Mouse (Mus musculus): Measurements from ENCODE around the gene Pla2g15. TPM values are rescaled to one million over a fixed set of nuclear protein-coding genes. Genes with fewer than 3 reads are reported as not detected.

Pla2g15 gene
- total RNA-seq, 2 experiments from 2014 or later, result 8.6 to 8.9 TPM

Other genes with a start within 250 kb of the Pla2g15 start
- gene Pskh1, start 250.0 kb upstream of the Pla2g15 start, total RNA-seq (2021), result 10 to 100 TPM; 24.7 to 25.0 TPM
- under 1 TPM in 1 of 2 experiments, not detected in 1; 0.44 TPM for gene Ctrl, start 216.5 kb upstream of the Pla2g15 start, total RNA-seq (2021)
- gene Psmb10, start 212.0 kb upstream of the Pla2g15 start, total RNA-seq (2021), result 10 to 100 TPM; 26.8 to 29.8 TPM
- gene Lcat, start 207.0 kb upstream of the Pla2g15 start, total RNA-seq (2021), result 1 to 10 TPM; 1.5 to 1.7 TPM
- gene Slc12a4, start 184.3 kb upstream of the Pla2g15 start, total RNA-seq (2021), result 10 to 100 TPM; 30.7 to 40.6 TPM
- not detected for gene Dpep3, start 171.0 kb upstream of the Pla2g15 start, total RNA-seq (2021)
- 10 to 100 TPM; 12.4 to 13.2 TPM for gene Dus2, start 159.1 kb upstream of the Pla2g15 start, total RNA-seq (2021)
- not detected for gene Dpep2nb, start 144.4 kb upstream of the Pla2g15 start, total RNA-seq (2021)
- 10 to 100 TPM; 10.8 to 11.7 TPM for gene Ddx28, start 138.5 kb upstream of the Pla2g15 start, total RNA-seq (2021)
- 10 to 100 TPM; 37.1 to 40.6 TPM for gene Nfatc3, start 91.6 kb upstream of the Pla2g15 start, total RNA-seq (2021)
- under 1 TPM in 1 of 2 experiments, not detected in 1; 0.18 TPM for gene Esrp2, start 13.4 kb upstream of the Pla2g15 start, total RNA-seq (2021)
- gene Slc7a6, start 18.5 kb downstream of the Pla2g15 start, total RNA-seq (2021), result 10 to 100 TPM; 10.5 to 11.5 TPM
- gene Slc7a6os, start 60.5 kb downstream of the Pla2g15 start, total RNA-seq (2021), result 10 to 100 TPM; 16.3 to 21.2 TPM
- 10 to 100 TPM; 24.9 to 26.5 TPM for gene Prmt7, start 60.5 kb downstream of the Pla2g15 start, total RNA-seq (2021)
- gene Smpd3, start 187.6 kb downstream of the Pla2g15 start, total RNA-seq (2021), result 1 to 10 TPM; 1.3 to 2.0 TPM

Measured in gastrocnemius, postnatal 4 days (tissue).